ENCODE assay signal across 8 mouse cellular contexts in genomic region chr19:28834798-28835499, GRCm38 (mm10). TPM values are rescaled to one million over a fixed set of nuclear protein-coding genes. Genes with fewer than 3 reads are reported as not detected.
DNase-seq lines count a peak whose midpoint lies in the region; ATAC-seq and TF ChIP-seq lines count a peak whose summit lies in the region.
"Had no signal": no experiment of that assay in that cellular context is flagged by ENCODE, and none has a peak within 500 bp of the region (broad histone marks: within the 10 kb centered on the region; RNA-seq: fewer than 3 reads in every experiment).

Slc1a1 (plus strand) TSS chr19:28835049.

- peak within 1 kb of the TSS; percentile 75 for H3K4me3 ChIP-seq in kidney, adult 2 months (ENCODE audit: insufficient read depth, low read depth, low read length)

- H3K27ac ChIP-seq in kidney, adult 2 months (ENCODE audit: insufficient read depth, low read depth, low read length): peak within 1 kb of the TSS; percentile 95
- H3K27ac ChIP-seq: macrophage had no signal

- peak; percentile 90 for DNase-seq in brain, adult 2 months (ENCODE audit: low read depth, low spot score)
- peak; percentile 74 for DNase-seq in embryo, embryonic 11 days
- no peak for DNase-seq in gonadal fat pad, adult 2 months (ENCODE audit: low read depth)
- peak; percentile 82 for DNase-seq in kidney, adult 2 months
- DNase-seq in left cerebral cortex, postnatal 36 days (ENCODE audit: low spot score in 2 of 2): peak; percentile 83 to 89
- peak; percentile 1 for DNase-seq in splenic B cell, adult 2 months (ENCODE audit: low read depth, low spot score)

- intact Hi-C loops in left cerebral cortex, postnatal 36 days (cut with DNase I): loop anchor here (5.0 kb wide), 2 partner anchors 62 to 132 kb away; partner anchors contain the start of gene 4430402I18Rik

- no peaks in the 10 kb centered on the region for H3K27me3 ChIP-seq in kidney, adult 2 months (replicated peaks; ENCODE audit: control insufficient read depth, insufficient read depth, low read length)
- H3K27me3 ChIP-seq in splenic B cell, adult 2 months (ENCODE audit: control insufficient read depth, insufficient read depth, low read length, poor library complexity, severe bottlenecking): no peaks in the 10 kb centered on the region

- no peaks in the 10 kb centered on the region for H3K36me3 ChIP-seq in kidney, adult 2 months (ENCODE audit: control insufficient read depth, insufficient read depth, low read length)
- no peaks in the 10 kb centered on the region for H3K36me3 ChIP-seq in splenic B cell, adult 2 months (ENCODE audit: control insufficient read depth, insufficient read depth, low read length, poor library complexity, severe bottlenecking)

- peaks cover 9% of the 10 kb centered on the region; the same call in 1 of the 2 replicates for H3K4me1 ChIP-seq in kidney, adult 2 months (ENCODE audit: control insufficient read depth, insufficient read depth, low read length)

- 0 out of 2 replicates have a peak, but pooled peaks have one; percentile 41 for ATAC-seq in megakaryocyte-erythroid progenitor cell, adult 5-6 weeks (replicated peaks; ENCODE audit: low FRiP score, low TSS enrichment, poor library complexity, severe bottlenecking)

- TF ChIP-seq CTCF in kidney, adult 2 months (conservative IDR thresholded peaks at IDR 0.05; ENCODE audit: insufficient read depth, insufficient read length, low read depth, low read length): no peak

- WGBS in kidney, adult 2 months: under 1% methylated on average over 68 of the region's 68 CpGs

- TF ChIP-seq POLR2A in kidney, adult 2 months (IDR thresholded peaks at IDR 0.05; ENCODE audit: low read depth, low read length): peak; percentile 96

RNA-seq across cellular contexts. Expression of gene Slc1a1, which starts in this region (rescaled TPM):
- polyA plus RNA-seq in gonadal fat pad, adult 2 months (2012; rRNA removed): 123 and 133 TPM in 2 replicates
- polyA plus RNA-seq in kidney, adult 2 months (2012; rRNA removed): 86.5 and 97.8 TPM in 2 replicates
- 100 to 1,000 TPM; 104 to 120 TPM for total RNA-seq in left cerebral cortex, postnatal 36 days (2021)
- not detected in 2 replicates for total RNA-seq in megakaryocyte-erythroid progenitor cell, adult 5-6 weeks (2014; fragmentation: Nextera tagmentation)
- not detected in 2 replicates for total RNA-seq in megakaryocyte-erythroid progenitor cell, adult 5-6 weeks (2017)
- polyA plus RNA-seq: macrophage had no signal

Comparison
In these comparisons a context has a peak if more than half of its experiments do, and no peak if none do; other contexts are left out.
1. RNA of gene Slc1a1 (total RNA-seq): 104 to 120 TPM in left cerebral cortex, postnatal 36 days; not detected in megakaryocyte-erythroid progenitor cell, adult 5-6 weeks; every median in the first group is over 100 times any median in the second.
2. Peak in ATAC-seq in megakaryocyte-erythroid progenitor cell, adult 5-6 weeks; RNA of the gene not detected or under 1 TPM.